Mouse (Mus musculus) bone marrow, adult 2 months (tissue): ENCODE results near the gene Psd4.

Source experiments
- CTCF ChIP-seq: fragments of 200-500 bp; IDR thresholded peaks from 2 replicates; pipeline ENCODE4 v1.5.1; 2011; ENCODE audit warnings: low read length, control low read depth; ENCODE audit not compliant: control insufficient read depth, insufficient read depth
- POLR2A ChIP-seq: fragments of 200-500 bp; IDR thresholded peaks from 2 replicates; pipeline ENCODE4 v1.6.1; 2011; ENCODE audit warnings: low read depth, mild to moderate bottlenecking, control low read depth, low read length, borderline replicate concordance; ENCODE audit not compliant: control insufficient read depth

DNA sequence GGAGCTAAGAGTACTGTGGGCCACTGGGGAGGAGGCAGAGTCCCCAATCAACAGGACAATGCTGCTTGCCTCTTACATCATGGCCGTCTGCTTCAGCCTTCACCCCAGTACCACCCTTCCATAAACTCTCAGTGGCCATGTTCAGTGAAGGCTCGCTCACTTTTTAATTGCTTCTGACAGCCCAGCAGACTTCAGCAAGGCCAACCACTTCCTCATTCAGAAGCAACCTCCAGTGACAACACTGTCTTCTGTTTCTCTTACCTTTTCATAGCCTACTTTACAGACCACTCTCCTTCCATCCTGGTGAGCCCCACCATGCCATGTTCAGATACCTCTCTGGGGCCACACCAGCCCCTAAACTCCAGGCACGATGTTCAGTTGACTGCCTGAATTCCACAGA lies 16.3 kb downstream of the Psd4 start:
- no peak for TF ChIP-seq CTCF
- TF ChIP-seq POLR2A = no peak
